Mouse (Mus musculus): Measurements from ENCODE around the gene Ncapd3.

DNA sequence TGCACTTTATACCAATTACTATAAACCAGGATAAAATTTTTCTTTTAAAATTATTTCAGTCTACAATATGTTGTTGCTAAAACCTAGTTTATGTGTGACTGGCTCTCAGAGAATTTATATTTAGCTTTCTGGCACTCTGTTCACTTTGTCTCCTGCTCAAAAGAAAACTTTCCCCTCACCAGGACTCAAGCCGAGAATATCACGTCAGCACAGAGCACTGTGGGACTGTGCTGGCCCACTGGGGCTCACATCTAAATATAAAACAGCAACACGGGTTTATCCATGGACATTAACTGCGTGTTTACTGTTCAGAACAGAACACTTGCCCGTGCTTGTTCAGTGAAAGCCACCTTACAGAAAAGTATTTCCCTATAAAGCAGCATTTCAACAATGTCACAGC, 80.7 kb downstream of the Ncapd3 start:
- TF ChIP-seq GATA1 (IDR thresholded peaks at IDR 0.05; ENCODE audit: borderline replicate concordance, low read length) (no peak), CTCF (IDR thresholded peaks at IDR 0.05; ENCODE audit: low read depth, low read length) (no peak), TAL1 (conservative IDR thresholded peaks at IDR 0.05; ENCODE audit: low read depth, low read length) (no peak), POLR2AphosphoS5 (IDR thresholded peaks at IDR 0.05; ENCODE audit: insufficient replicate concordance, low read depth, low read length) (no peak), GATA2 (IDR thresholded peaks at IDR 0.05; ENCODE audit: borderline replicate concordance, low read depth, low read length) (no peak)

All from G1E (cell line).